Mouse (Mus musculus) lung, adult 2 months (tissue): ENCODE results near the gene Pde8b.

Source experiments
- CTCF ChIP-seq: fragments of 200-500 bp; IDR thresholded peaks from 2 replicates; pipeline ENCODE4 v1.5.1; 2011; ENCODE audit warnings: mild to moderate bottlenecking, low read length, control low read depth; ENCODE audit not compliant: insufficient read depth
- POLR2A ChIP-seq: fragments of 200-500 bp; IDR thresholded peaks from 2 replicates; pipeline ENCODE4 v1.6.1; 2011; ENCODE audit warnings: low read depth, mild to moderate bottlenecking, control low read depth, low read length, borderline replicate concordance; ENCODE audit errors: extremely low read depth

DNA sequence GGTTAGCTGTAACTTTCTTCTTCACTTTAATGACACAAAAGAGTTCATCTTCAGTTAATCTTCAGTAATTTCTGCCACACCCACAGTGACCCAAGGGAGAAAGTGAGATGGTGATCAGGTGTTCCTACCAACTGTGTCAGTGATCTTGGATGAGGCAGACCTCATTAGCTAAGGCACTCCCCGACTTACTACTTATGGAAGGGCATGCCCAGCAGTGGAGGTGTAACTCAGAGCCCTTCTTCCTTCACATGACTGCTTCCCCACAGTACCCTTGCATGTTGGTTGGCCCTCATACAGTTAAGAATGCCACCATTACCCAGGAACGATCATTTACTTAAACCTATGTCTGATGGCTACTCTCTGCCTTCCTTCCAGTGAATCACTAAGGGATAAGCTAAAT lies 25.6 kb downstream of the Pde8b start:
- TF ChIP-seq POLR2A (no peak), CTCF (no peak)
